Mouse (Mus musculus): ENCODE results near the gene 4930563M21Rik.
"Not testable (repeated sequence)": the region's sequence is repeated elsewhere in the genome, so short reads cannot be mapped to it uniquely, and the experiment has no call there.

The 4930563M21Rik gene

DNA sequence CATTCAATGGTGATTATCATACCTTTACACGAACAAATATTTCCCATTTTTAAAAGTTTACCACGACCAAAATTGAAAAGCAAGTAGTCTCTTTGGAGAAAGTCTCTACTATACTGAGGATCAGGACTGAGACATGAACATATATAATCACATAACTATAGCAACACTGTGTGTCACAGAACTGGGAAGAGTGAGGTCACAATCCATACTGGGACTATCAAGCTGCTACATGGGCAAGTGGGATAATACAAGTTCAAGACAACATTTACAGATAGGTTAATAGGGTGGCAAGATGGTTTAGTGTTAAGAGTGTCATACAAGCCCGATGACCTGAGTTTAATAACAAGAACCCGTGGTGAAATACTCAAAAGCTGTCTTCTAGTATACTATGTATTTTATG, at the start of gene 4930563M21Rik:
4930563M21Rik (minus strand) TSS at position 101 of the 400 bp plus-strand sequence.
- no peak for DNase-seq

DNA sequence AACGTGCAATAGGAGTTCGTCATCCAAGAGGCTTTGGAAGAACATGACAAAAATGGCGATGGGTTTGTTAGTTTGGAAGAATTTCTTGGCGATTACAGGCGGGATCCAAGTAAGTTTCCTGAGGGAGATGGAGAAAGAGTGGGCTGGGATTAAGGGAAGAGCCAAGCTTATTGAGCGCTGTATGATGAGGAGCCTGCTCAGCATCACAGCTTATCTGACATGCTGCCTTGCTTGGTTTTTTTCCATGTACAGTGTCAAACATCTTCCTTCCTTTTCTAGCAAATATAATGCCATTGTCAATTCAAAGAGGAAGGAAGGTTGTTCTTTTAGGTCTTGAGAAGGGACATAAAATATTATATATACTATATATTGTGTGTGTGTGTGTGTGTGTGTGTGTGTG, 45.8 kb upstream of the 4930563M21Rik start:
- no peak for DNase-seq

- DNase-seq, result no peak
Measured at GRCm38 (mm10) chr9:56053796-56054195, 43.4 kb upstream of the 4930563M21Rik start.

DNA sequence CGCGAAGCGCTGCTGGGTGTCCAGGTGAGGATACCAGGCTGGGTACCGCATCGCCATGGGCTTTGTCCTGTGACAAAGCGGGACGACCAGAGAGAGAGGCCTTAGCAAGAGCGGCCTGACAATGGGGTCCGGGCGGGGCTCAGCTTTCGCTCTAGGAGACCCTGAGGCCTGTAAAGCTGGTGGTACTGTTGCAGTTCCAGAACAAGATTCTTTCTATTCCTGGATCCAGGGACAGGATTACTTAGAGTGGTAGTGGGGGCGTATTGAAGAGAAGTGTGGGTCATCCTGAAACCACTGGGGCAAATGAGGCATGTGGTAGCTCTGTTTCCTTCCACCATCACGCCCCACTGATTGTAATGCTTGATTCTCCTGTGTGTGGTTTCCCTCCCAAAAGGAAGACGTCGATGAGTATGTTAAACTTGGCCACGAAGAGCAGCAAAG, 31.9 kb upstream of the 4930563M21Rik start:
- no peak for DNase-seq

DNA sequence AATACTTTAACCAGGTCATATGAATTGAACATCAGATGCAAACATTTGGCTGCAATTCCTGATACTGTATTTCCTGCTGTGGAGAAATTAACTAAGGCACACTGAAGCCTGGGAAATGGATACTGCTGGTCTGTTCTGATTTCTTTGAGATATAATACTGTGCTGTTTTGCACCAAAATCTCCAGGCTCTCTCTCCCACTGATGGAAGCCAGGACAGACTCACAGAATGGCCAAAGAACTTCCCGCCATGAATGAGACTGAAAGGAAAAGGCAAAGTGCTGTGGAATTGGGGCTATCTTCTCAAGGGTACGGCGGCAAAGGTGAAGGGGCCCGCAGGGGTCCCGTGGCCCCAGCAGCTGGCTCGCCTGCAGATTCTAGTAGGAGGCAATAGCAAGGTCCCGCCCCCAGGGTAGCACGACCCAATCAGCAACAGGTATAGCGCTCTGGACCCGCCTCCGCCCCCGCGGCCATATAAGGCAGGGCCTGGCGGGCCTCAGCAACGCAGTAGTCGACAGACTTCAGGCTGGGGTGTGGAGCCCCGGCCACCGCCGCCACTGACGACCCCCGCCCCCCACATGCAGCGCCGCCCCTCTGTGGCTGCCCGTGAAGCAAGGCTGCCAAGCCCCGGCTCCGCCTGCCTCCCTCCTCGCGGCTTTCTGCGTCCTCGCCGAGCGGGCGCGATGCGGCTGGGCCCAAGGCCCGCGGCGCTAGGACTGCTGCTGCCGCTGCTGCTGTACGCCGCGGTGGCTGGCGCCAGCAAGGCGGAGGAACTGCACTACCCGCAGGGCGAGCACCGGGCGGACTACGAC, 31.2 kb upstream of the 4930563M21Rik start, which contains the start of gene Rcn2:
Rcn2 (plus strand) TSS at position 474 of the 809 bp plus-strand sequence.
- peak; percentile 98 for DNase-seq

DNA sequence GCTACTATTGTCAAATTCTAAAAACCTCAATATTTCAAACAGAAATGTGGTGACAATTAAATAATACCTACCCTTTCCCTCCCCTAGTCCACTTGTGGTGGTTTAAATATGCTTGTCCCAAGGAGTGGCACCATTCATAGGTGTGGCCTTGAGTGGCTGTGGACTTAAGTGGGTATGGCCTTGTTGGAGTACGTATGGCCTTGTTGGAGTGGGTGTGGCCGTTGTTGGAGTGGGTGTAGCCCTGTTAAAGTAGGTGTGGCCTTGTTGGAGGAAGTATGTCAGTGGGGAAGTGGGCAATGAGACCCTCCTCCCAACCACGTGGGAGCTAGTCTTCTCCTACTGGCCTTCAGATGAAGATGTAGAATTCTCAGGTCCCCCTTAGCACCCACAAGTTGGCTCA, 21.9 kb upstream of the 4930563M21Rik start:
- no peak for DNase-seq

- no peak for DNase-seq
Measured at GRCm38 (mm10) chr9:56027292-56027691, 16.9 kb upstream of the 4930563M21Rik start.

DNA sequence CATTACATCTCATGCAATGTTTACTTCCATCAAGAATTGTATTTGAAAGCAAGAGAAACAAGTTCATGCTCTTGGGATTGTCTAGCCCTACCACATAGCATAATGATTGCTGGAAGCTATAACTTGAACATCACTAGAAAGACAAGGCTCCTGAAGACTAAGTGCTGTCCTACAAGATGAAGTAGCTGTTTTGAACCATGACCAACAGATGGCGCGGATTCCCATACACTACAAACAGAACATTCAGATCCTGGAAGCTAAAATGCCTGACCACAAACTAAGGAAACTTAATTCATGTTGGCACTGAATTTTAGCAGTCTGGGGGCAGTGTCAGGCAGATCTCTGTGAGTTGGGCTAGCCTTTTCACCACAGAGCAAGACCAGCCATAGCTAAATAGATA, 14.4 kb upstream of the 4930563M21Rik start:
- no peak for DNase-seq

- not testable (repeated sequence) for DNase-seq
Measured at GRCm38 (mm10) chr9:56004679-56005078, 5.7 kb downstream of the 4930563M21Rik start.

DNA sequence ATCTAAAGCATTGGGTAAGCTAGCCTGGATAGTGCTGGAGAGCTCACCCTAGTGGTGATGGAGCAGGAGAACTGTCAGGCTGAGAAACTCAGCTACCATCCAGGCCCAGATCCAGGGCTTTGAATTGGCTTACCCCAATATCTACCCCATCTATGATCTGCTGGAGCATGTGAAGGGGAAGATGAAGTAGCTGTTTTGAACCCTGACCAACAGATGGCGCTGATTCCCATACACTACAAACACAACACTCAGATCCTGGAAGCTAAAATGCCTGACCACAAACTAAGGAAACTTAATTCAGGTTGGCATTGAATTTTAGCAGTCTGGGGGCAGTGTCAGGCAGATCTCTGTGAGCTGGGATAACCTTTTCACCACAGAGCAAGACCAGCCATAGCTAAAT, 63.5 kb downstream of the 4930563M21Rik start:
- DNase-seq, result peak; percentile 56 to 59

GRCm38 (mm10) chr9:55941356-55941755, 69.0 kb downstream of the 4930563M21Rik start:
- DNase-seq, result peak; percentile 74 to 79

DNA sequence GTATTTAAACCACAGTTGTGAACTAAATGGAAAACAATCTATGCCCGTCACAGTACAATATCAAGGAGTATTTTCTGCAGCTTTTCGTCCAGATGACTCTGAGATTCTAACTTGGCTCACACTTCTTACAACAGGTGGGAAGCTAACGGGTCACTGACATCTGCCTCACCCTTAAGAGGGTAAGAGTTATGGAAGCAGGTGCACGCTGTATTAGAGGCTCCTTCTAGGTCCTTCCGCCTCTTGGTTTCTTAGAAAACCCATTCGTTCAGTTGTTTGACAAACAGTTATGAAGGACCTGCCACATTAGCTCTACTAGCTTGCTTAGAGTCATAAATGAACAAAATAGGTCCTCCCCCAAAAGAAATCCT, 71.7 kb downstream of the 4930563M21Rik start:
- peak; percentile 4 to 35 for DNase-seq

- DNase-seq, result peak; percentile 94 to 96
Measured at GRCm38 (mm10) chr9:55937664-55938617, 72.4 kb downstream of the 4930563M21Rik start, which contains the start of gene Scaper. Gene Scaper (minus strand): TSS chr9:55938119.

DNA sequence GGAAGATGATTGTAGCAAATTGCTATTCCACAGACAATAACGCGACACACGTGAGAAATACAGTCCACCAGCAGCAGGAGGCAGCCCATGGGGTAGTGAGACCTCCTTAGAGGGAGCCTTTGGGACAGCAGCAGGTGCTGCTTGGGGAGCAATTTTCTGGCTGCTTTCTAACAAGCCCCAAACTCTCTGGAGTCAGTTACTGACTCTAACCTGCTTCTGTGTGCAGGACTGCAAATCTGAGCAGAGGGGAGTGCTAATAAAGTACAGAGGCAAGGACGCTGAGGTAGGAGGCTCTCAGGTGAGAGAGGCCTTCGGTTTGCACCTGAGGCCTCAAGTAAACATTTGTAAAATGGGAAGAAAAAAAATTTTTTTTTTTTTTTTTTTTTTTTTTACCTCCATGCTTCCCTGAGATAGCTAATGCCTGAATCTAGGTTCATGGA, 73.1 kb downstream of the 4930563M21Rik start:
- DNase-seq, result peak; percentile 20 to 38

DNA sequence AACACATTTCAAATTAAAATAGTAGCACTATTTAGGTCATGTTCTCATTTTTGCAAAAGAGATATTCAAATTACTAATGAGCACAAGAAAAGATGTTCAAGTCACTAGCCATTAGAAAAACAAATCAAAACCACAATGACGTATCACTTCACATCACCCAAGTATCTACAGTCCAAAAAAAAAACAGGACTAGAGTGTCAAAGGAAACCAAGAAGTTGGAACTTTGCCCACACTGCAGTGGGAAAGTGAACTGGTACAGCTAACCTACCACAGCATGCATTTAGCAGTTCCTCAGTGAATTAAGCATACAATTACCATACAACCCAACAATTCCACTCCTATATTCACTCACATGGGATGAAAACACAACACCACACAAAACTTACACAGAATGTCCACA, 77.9 kb downstream of the 4930563M21Rik start:
- DNase-seq, result no peak

DNA sequence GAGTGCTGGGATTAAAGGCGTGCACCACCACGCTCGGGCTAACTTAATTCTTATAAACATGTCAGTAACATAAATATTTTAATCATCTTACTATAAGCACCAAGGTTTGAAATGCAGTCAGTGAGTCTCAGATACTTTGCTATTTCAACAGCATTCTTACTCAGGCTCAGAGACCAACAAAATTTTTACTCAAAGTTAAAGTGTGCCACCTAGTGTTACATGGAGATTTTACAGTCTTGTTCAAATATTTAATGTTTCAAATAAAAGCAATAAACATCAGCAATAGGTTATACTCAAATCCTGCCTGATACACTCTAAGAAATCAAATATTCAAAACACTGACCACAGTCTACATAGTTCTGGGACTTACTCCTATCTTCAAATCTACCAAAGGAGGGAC, 91.8 kb downstream of the 4930563M21Rik start:
- DNase-seq, result peak in 1 of 2 experiments; percentile 60

- DNase-seq, result peak in 1 of 2 experiments; percentile 6
Measured at GRCm38 (mm10) chr9:55916751-55917150, 93.6 kb downstream of the 4930563M21Rik start.

All from cerebellum, postnatal 10 days (tissue).